Mouse (Mus musculus): ENCODE results near the gene Laptm4a. TPM values are rescaled to one million over a fixed set of nuclear protein-coding genes. Genes with fewer than 3 reads are reported as not detected.

Gene Laptm4a
- polyA plus RNA-seq (2015; fragmentation: Nextera tagmentation; extraction: Ambion mirVana), result 229 and 244 TPM in 2 replicates

DNA sequence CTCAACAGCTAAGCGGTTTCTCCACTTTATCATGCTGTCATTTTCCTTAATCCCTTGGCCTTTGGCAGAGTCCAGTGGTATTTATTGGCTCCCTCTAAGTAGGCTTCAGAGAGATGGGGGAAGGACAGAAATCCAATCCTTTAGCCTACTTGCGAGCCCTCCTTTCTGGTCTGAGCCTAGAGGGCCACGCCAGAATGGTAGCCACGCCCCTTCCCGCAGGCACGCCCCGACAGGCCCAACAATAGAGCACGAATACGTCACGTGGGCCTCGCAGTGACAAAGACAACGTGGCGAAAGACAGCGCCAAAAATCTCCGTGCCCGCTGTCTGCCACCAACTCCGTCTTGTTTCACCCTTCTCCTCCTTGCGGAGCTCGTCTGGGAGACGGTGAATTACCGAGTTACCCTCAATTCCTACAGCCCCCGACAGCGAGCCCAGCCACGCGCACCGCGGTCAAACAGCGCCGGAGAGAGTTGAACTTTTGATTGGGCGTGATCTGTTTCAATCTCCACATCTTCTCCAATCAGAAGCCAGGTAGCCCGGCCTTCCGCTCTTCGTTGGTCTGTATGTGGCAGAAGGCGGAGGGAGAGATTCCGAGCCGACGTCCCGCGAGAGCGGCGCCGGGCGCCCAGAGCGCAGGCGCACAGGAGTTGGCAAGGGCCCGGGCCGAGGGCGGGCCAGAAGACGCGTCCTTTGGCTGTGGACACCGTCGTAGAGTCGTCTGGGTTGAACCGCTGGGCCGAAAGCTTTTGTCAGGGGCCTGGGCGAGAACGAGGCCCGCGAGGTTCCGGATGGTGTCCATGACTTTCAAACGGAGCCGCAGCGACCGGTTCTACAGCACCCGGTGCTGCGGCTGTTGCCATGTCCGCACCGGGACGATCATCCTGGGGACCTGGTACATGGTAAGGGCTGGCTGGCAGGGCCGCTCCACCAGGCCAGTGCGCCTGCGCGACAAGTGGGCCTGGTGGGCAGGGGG is at the start of gene Laptm4a:
TSS of gene Laptm4a (plus strand) at position 271 of the 975 bp plus-strand sequence.
- H3K27ac ChIP-seq, result peak within 1 kb of the TSS; percentile 97

DNA sequence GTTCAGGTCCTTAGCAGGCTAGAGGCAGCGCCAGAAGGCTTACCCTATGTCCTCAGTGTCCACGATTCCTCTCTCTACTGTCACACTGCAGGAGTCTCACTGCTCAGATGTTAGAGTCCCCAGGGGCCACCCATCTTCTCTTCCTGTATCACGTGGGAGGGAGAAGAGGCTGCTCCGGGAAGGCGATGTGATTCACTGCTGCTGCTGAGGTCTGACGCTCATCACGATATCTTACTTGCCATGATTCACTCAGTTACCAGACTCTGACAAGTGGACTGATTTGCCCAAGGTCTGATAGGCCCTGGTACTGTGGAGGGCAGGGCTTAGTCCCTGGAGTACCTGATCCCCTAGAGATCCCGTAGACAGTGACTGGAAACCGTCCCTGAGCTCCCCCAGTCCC is 45.9 kb upstream of the Laptm4a start:
- Histone ChIP-seq H3K27ac (no peak overlapping the region), H3K4me3 (no peak overlapping the region), H3K4me2 (no peak overlapping the region), H3K27me3 (no peaks in the 10 kb centered on the region), H3K9ac (no peak overlapping the region), H3K4me1 (replicated peaks) (no peaks in the 10 kb centered on the region; the same call in 1 of the 2 replicates), H3K9me3 (no peaks in the 10 kb centered on the region), H3K36me3 (no peaks in the 10 kb centered on the region)
- WGBS, result 86% methylated on average over 9 of the region's 9 CpGs
- ATAC-seq (ENCODE audit: low FRiP score), result no peak

More for the DNA sequence above, at the start of gene Laptm4a:
- peak; percentile 99 for ATAC-seq (ENCODE audit: low FRiP score)
- Histone ChIP-seq H3K4me3 (peak within 1 kb of the TSS; percentile 75), H3K27me3 (no peaks in the 10 kb centered on the region), H3K4me1 (replicated peaks) (peaks cover 32% of the 10 kb centered on the region), H3K9ac (peak within 1 kb of the TSS; percentile 90), H3K9me3 (no peaks in the 10 kb centered on the region), H3K4me2 (peak within 1 kb of the TSS; percentile 82), H3K36me3 (peaks cover 4% of the 10 kb centered on the region; the same call in 1 of the 2 replicates)
- WGBS, result under 1% methylated on average over 73 of the region's 73 CpGs

DNA sequence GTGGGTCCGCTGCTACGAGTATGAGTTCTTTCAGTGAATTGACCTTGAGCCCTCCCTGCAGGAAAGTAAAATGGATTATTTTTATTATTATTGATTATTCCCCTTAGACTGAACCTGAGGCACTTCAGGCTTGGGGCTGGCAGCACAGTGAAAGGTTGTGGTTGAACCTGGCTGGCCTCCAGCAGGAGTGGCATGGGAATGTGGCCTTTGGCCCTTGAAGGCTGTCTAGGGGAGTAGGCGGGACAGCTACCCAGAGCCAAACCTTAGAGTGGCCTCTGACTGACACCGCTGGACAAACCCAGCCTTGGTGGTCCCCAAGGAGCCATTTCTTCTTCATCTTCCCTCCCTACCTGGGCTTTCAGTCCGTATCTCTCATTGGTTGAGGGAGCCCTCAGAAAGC is 44.6 kb upstream of the Laptm4a start:
- Histone ChIP-seq H3K9ac (no peak overlapping the region), H3K4me2 (no peak overlapping the region), H3K9me3 (no peaks in the 10 kb centered on the region), H3K4me3 (no peak overlapping the region), H3K27me3 (no peaks in the 10 kb centered on the region), H3K36me3 (no peaks in the 10 kb centered on the region), H3K4me1 (replicated peaks) (no peaks in the 10 kb centered on the region; the same call in 1 of the 2 replicates), H3K27ac (no peak overlapping the region; the same call in 1 of the 2 replicates)
- ATAC-seq (ENCODE audit: low FRiP score), result no peak
- 77% methylated on average over 5 of the region's 5 CpGs for WGBS

DNA sequence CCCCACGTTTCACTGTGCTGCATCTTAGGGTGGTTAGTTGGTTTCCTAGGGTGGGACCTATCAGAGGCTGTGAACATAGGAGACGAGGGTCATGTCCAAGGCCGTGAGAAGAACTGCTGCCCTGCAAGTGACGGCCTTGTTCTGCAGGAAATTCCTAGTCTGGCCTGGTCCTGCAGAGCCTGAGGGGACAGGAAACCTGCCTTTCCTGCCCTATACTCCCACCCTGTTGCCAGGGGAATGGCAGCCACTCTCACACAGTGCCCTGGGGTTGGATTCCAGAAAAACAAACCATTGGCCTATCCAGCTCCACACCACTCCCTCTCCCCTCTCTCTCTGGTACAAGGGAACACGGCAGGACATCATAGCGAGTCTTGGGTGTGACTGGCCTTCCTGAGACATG is 44.1 kb upstream of the Laptm4a start:
- ATAC-seq (ENCODE audit: low FRiP score), result no peak
- H3K27ac ChIP-seq, result no peak overlapping the region
- H3K4me2 ChIP-seq, result no peak overlapping the region
- H3K36me3 ChIP-seq, result no peaks in the 10 kb centered on the region
- no peak overlapping the region for H3K9ac ChIP-seq
- H3K27me3 ChIP-seq, result no peaks in the 10 kb centered on the region
- H3K4me1 ChIP-seq (replicated peaks), result no peaks in the 10 kb centered on the region; the same call in 1 of the 2 replicates
- 85% methylated on average over 6 of the region's 6 CpGs for WGBS
- no peak overlapping the region for H3K4me3 ChIP-seq
- no peaks in the 10 kb centered on the region for H3K9me3 ChIP-seq

DNA sequence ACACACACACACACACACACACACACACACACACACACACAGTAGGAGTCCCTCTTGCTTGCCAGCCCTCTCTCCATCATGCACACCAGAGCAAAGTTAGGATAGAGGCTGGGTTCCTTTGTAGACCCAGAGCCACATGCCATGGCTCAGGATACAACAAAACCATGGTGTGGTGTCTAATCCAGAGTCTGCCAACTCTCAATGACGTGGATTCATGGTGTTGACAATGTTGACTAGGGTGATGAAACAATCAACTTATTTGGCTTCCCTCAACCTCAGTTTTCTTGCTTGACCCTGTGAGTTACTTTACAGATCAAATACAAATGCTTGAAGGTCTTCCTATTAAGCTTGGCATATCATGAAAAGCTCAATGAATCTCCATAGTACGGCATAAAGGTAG is 42.7 kb upstream of the Laptm4a start:
- no peak for ATAC-seq (ENCODE audit: low FRiP score)

DNA sequence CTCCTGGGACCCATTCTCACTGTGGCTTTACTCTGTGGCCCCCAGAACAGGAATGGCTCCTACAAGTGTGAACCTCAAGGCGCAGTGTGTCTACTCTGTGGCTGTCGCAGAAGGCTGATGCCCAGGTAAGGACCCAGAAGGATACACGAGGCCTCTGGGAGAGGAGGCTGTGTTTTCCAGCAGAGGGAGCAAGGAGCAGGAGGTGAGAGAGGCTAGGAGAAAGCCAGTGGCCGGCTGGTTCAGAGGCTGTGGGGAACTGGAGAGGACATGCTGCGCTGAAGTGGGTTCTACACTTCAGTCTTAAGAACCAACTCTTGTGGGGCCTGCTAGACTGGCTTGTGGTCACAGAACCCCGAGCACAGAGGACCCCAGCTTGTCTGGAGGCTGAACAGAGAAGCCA is 42.1 kb upstream of the Laptm4a start:
- Histone ChIP-seq H3K36me3 (no peaks in the 10 kb centered on the region), H3K27ac (no peak overlapping the region), H3K9ac (no peak overlapping the region), H3K9me3 (no peaks in the 10 kb centered on the region), H3K4me3 (no peak overlapping the region), H3K4me1 (replicated peaks) (peaks cover under 1% of the 10 kb centered on the region; the same call in 1 of the 2 replicates), H3K27me3 (no peaks in the 10 kb centered on the region), H3K4me2 (no peak overlapping the region)
- WGBS, result 73% methylated on average over 6 of the region's 6 CpGs
- no peak for ATAC-seq (ENCODE audit: low FRiP score)

More for the DNA sequence above, 42.7 kb upstream of the Laptm4a start:
- Histone ChIP-seq H3K4me3 (no peak overlapping the region), H3K4me1 (replicated peaks) (no peaks in the 10 kb centered on the region; the same call in 1 of the 2 replicates), H3K9me3 (no peaks in the 10 kb centered on the region), H3K27ac (no peak overlapping the region), H3K27me3 (no peaks in the 10 kb centered on the region), H3K9ac (no peak overlapping the region), H3K4me2 (no peak overlapping the region), H3K36me3 (no peaks in the 10 kb centered on the region)
- 90% methylated on average over 2 of the region's 2 CpGs for WGBS

DNA sequence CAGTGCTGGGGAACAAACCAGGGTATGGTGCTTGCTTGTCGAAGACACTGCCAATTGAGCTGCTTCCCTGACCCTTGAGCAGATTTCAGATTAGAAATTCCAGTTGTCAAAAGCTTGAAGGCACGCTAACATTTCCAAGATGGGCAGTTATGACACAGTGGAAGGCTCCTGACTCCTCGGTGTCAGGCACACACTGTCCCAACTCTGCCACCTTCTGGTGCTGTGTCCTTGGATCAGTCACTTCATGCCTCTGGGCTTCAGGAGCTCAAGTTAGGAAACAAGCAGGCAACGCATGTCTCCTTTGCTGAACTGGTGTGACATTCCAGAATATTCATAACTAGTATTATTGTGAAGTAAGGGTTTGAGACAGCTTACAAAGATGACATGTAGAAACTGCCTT is 39.7 kb upstream of the Laptm4a start:
- no peak for ATAC-seq (ENCODE audit: low FRiP score)
- Histone ChIP-seq H3K36me3 (no peaks in the 10 kb centered on the region), H3K4me1 (replicated peaks) (peaks cover 17% of the 10 kb centered on the region), H3K9me3 (no peaks in the 10 kb centered on the region), H3K27ac (no peak overlapping the region), H3K4me3 (no peak overlapping the region), H3K9ac (no peak overlapping the region), H3K27me3 (no peaks in the 10 kb centered on the region), H3K4me2 (no peak overlapping the region)
- 75% methylated on average over 4 of the region's 4 CpGs for WGBS

DNA sequence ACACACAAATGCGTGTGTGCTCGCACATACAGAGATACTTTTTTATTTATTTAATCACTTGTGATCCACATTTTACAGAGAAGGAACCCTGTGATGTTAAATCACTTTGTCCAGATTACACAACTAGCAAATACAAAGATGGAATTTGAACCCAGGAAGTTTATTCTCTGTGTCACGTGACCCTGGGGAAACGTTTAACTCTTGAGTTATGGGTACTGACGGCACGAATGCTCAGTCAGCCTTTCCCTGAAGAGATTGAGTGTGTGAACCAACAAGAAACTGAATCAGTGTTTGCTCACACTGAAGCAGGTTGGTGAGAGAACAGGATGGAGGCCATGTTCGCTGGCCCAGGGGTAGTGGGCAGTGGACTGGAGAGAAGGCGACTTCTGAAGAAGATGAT is 39.1 kb upstream of the Laptm4a start:
- H3K9me3 ChIP-seq, result no peaks in the 10 kb centered on the region
- H3K27me3 ChIP-seq, result no peaks in the 10 kb centered on the region
- 89% methylated on average over 8 of the region's 8 CpGs for WGBS
- no peak overlapping the region for H3K4me3 ChIP-seq
- H3K4me1 ChIP-seq (replicated peaks), result peaks cover 17% of the 10 kb centered on the region
- ATAC-seq (ENCODE audit: low FRiP score), result no peak
- H3K27ac ChIP-seq, result no peak overlapping the region
- H3K4me2 ChIP-seq, result no peak overlapping the region
- no peak overlapping the region for H3K9ac ChIP-seq
- H3K36me3 ChIP-seq, result no peaks in the 10 kb centered on the region

DNA sequence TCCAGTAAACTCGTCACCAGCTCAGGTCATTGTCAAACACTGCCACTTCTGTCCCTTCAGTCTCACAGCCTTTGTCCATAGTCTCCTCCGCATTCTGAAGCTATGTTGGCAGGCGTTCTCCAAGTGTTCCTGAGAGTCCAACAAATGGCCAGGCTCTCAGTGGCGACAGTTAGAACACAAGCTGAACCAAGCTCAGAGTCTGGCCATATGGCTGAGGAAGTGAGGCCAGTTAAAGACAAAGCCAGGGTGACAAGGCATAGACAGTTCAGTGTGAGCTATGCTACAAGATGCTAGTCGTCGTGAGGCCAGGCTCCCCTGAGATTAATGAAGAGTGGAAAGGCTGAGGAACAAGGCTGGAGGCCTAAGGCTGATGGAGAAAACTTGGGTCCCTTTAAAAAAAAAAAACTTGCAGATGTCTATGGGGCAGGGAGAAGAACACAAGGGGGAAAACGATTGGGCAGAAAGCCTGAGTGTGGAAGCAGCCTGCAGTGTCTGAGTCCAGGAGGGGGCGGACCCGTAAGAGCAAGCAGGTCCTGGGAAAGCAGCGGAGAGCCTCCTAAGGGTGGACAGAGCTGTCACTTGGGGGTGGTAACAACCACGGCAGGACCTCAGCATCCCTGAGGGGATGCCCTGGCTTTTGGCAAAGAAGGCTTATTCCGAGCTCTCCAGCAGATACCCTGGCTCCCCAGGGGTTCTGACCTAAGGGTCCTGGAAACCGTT is 36.9 kb upstream of the Laptm4a start:
- H3K4me3 ChIP-seq, result no peak overlapping the region
- H3K9me3 ChIP-seq, result no peaks in the 10 kb centered on the region
- H3K36me3 ChIP-seq, result no peaks in the 10 kb centered on the region
- no peak for ATAC-seq (ENCODE audit: low FRiP score)
- no peak overlapping the region for H3K9ac ChIP-seq
- no peaks in the 10 kb centered on the region for H3K27me3 ChIP-seq
- H3K4me1 ChIP-seq (replicated peaks), result peaks cover 17% of the 10 kb centered on the region
- 0 out of 2 replicates have a peak overlapping the region, but pooled peaks have one; percentile 17 for H3K4me2 ChIP-seq
- H3K27ac ChIP-seq, result no peak overlapping the region
- WGBS, result 18% methylated on average over 13 of the region's 13 CpGs

DNA sequence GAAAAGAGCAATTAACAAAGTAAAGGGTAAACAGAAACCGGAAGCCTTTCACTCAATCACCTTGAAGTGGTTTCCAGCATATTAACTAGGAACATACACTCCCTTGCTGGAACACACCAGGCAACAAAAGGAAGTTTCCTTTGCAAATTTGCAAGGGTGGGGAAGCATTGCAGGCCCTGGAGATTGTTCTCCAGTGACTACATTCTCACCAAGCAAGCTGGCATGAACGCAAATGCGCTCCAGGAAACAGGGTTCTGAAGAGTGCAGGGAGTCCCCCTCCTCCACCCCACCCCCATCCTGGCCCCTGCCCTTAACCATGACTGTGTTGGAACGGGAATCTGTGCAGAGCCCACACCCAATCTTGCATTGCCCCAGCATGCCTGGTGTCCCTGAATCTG is 36.3 kb upstream of the Laptm4a start:
- 13% methylated on average over 4 of the region's 4 CpGs for WGBS
- no peak overlapping the region for H3K27ac ChIP-seq
- H3K27me3 ChIP-seq, result no peaks in the 10 kb centered on the region
- H3K4me2 ChIP-seq, result 0 out of 2 replicates have a peak overlapping the region, but pooled peaks have one; percentile 17
- peaks cover 17% of the 10 kb centered on the region for H3K4me1 ChIP-seq (replicated peaks)
- no peaks in the 10 kb centered on the region for H3K36me3 ChIP-seq
- ATAC-seq (ENCODE audit: low FRiP score), result 0 out of 2 replicates have a peak, but pooled peaks have one; percentile 18
- no peak overlapping the region for H3K4me3 ChIP-seq
- no peaks in the 10 kb centered on the region for H3K9me3 ChIP-seq
- no peak overlapping the region for H3K9ac ChIP-seq

DNA sequence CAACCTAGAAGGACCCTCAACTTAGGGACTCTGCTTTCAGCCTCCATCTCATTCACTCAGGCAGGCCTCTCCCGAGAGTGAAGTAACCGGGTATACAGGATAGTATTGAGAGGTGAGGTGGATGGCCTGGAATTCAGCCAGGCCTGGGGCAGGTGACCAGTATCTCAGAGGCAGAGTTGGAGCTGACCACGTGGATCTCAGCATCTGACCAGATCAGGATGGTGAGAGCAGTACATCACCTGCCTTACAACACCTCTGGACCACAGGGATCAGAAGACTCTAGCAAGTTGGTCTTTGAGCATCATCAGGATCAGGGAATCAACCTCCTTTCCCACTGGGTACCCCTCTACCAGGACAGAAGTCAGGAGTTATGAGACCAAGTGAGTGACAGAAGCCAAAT is 35.5 kb upstream of the Laptm4a start:
- Histone ChIP-seq H3K36me3 (no peaks in the 10 kb centered on the region), H3K9me3 (no peaks in the 10 kb centered on the region), H3K9ac (no peak overlapping the region), H3K27ac (no peak overlapping the region), H3K4me3 (no peak overlapping the region), H3K4me2 (no peak overlapping the region), H3K4me1 (replicated peaks) (peaks cover 17% of the 10 kb centered on the region), H3K27me3 (no peaks in the 10 kb centered on the region)
- ATAC-seq (ENCODE audit: low FRiP score), result no peak
- WGBS, result 66% methylated on average over 3 of the region's 3 CpGs

DNA sequence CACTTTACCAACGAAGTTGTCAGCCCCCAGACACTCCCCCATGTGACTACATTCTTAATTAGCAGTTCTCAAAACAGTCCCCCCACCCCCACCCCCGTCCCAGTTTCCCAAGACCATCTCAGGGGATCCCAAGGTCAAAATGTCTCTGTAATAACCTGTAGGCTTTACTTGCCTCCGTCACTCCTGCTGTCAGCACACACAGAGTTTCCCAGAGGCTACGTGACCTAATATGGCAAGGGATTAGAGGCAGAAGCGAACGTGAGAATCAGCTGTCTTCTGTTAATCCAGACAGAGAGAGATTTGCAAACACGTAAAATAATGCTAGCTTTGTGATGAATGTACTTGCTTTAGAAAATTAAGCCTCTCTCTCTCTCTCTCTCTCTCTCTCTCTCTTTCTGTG is 33.0 kb upstream of the Laptm4a start:
- Histone ChIP-seq H3K27me3 (no peaks in the 10 kb centered on the region), H3K9ac (no peak overlapping the region), H3K4me3 (no peak overlapping the region), H3K4me2 (no peak overlapping the region), H3K9me3 (no peaks in the 10 kb centered on the region), H3K27ac (no peak overlapping the region), H3K36me3 (no peaks in the 10 kb centered on the region), H3K4me1 (replicated peaks) (peaks cover 17% of the 10 kb centered on the region)
- no peak for ATAC-seq (ENCODE audit: low FRiP score)
- WGBS, result 56% methylated on average over 7 of the region's 7 CpGs
